Mouse (Mus musculus) lung, adult 2 months (tissue): ENCODE data around the gene Dap.

Source experiments
- CTCF ChIP-seq: fragments of 200-500 bp; IDR thresholded peaks from 2 replicates; pipeline ENCODE4 v1.5.1; 2011; ENCODE audit warnings: mild to moderate bottlenecking, low read length, control low read depth; ENCODE audit not compliant: insufficient read depth
- POLR2A ChIP-seq: fragments of 200-500 bp; IDR thresholded peaks from 2 replicates; pipeline ENCODE4 v1.6.1; 2011; ENCODE audit warnings: low read depth, mild to moderate bottlenecking, control low read depth, low read length, borderline replicate concordance; ENCODE audit errors: extremely low read depth

- TF ChIP-seq POLR2A (no peak), CTCF (no peak)
These were observed 8.9 kb downstream of the Dap start for GRCm38 (mm10) chr15:31233006-31233405.
